Mouse (Mus musculus) erythroblast, embryonic 14.5 days (primary cell): Measurements from ENCODE around the gene Uhrf1bp1l.

ENCODE experiments used
- GATA1 ChIP-seq: IDR thresholded peaks from 2 replicates; pipeline ENCODE4 v1.6.1; 2012; ENCODE audit warnings: low read length, inconsistent platforms, mixed read lengths
- TAL1 ChIP-seq: IDR thresholded peaks from 3 replicates; pipeline ENCODE4 v1.6.1; 2012; ENCODE audit warnings: low read length, inconsistent platforms, mixed read lengths

DNA sequence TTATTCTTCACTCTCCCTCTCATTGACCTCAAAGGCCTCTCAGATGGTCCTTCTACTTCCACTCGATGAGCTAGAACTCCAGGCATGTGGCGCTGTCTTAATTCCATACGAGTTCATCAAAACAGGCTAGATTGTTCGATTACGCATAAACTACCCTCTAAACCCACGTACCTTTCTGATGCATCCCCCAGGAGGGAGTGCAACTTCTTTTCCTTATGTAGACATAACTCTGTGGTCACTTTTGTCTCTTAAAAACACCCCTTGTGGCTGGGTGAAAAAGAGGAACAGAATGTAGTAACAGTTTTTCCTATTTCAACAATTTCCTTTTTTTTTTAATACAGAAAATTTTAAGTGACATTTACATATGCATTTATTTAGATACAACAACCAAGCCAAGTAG lies 3.8 kb upstream of the Uhrf1bp1l start:
- no peak for TF ChIP-seq GATA1
- TF ChIP-seq TAL1: no peak
